Mouse (Mus musculus) gastrocnemius, postnatal 10 days (tissue): Measurements from ENCODE around the gene Rab30. TPM values are rescaled to one million over a fixed set of nuclear protein-coding genes. Genes with fewer than 3 reads are reported as not detected.

Experiments
- total RNA-seq, 2 experiments: library from RNA; stranded (reverse); gene quantifications; 2 replicates each; pipeline ENCODE4 v1.2.3; 2021

The Rab30 gene
- total RNA-seq, 2 experiments from 2014 or later, result 7.4 to 8.2 TPM

Other genes with a start within 250 kb of the Rab30 start
- 10 to 100 TPM; 24.8 to 26.2 TPM for gene Ccdc90b, start 180.5 kb upstream of the Rab30 start, total RNA-seq
- 1 to 10 TPM; 1.0 to 1.9 TPM for gene Ankrd42, start 104.5 kb upstream of the Rab30 start, total RNA-seq
- 10 to 100 TPM; 24.6 to 34.6 TPM for gene Pcf11, start 71.7 kb upstream of the Rab30 start, total RNA-seq
- 1 to 10 TPM in 1 of 2 experiments, under 1 TPM in 1; 0.82 to 1.4 TPM for gene Ddias, start 132.6 kb downstream of the Rab30 start, total RNA-seq
- 10 to 100 TPM; 22.4 to 30.9 TPM for gene Prcp, start 132.9 kb downstream of the Rab30 start, total RNA-seq